Mouse (Mus musculus) layer of hippocampus, postnatal 14 days (tissue): ENCODE measurements around the gene Rai14. TPM values are rescaled to one million over a fixed set of nuclear protein-coding genes. Genes with fewer than 3 reads are reported as not detected.

ENCODE experiments used
- DNase-seq, 2 experiments: peaks; one replicate each; pipeline ENCODE4 v3.0.0; 2021 to 2022; ENCODE audit warnings: low spot score in 2 of 2, mixed read lengths in 1 of 2
- long read RNA-seq, 2 experiments: library from polyadenylated mRNA; stranded (forward); transcript quantifications; one replicate each; pipeline ENCODE4 v2.0.0; 2021
- total RNA-seq, 2 experiments: library from RNA; stranded (reverse); gene quantifications; 2 replicates each; pipeline ENCODE4 v1.2.3; 2021

Rai14 gene
- 1 to 10 TPM; 6.5 to 8.1 TPM for total RNA-seq
- long read RNA-seq, experiment 1, full-length matches to known transcripts: 3 of 6 reads
- long read RNA-seq, experiment 1, partial matches to known transcripts: 0 of 6 reads
- long read RNA-seq, experiment 1, other reads (novel, unspliced or antisense): 3 of 6 reads
- long read RNA-seq, experiment 2, partial matches to known transcripts: 0 of 3 reads
- long read RNA-seq, experiment 2, other reads (novel, unspliced or antisense): 3 of 3 reads

DNA sequence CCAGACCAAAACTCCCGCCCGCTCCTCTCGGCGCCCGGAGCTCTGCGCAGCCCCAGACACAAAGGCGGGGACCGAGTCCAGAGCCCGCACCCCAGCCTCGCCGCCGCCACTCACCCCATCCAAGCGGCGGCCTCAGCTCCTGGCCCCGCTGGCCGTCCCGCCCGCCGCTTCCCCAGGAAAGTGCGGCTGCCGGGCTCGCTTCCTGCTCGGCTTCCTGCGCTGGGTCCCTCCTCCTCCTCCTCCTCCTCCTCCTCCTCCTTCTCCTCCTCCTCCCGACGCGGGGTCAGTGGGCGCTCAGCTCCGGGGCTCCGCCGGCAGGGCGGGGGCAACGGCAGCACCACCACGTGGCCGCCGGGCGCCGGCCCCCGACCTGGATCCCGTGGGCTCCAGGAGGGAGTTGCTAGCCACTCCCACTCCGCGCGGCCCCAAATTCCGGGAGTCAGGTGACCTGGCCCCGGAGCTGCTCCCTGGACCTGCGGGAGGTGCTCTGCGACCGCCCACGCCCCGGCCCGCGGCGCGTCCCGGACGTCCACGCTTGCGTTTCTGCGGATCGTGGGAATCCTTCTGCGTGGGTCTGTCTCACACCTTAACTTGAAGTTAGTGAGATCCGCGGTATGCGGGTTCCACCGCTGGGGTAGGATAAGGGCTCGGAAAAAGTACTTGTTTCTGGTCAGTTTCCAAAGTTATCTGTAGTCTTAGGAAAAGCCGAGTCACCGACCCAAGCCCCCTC is at the start of gene Rai14:
Gene Rai14, minus strand, starts transcription at position 216 of the 730 bp plus-strand sequence.
- no peak for DNase-seq

DNA sequence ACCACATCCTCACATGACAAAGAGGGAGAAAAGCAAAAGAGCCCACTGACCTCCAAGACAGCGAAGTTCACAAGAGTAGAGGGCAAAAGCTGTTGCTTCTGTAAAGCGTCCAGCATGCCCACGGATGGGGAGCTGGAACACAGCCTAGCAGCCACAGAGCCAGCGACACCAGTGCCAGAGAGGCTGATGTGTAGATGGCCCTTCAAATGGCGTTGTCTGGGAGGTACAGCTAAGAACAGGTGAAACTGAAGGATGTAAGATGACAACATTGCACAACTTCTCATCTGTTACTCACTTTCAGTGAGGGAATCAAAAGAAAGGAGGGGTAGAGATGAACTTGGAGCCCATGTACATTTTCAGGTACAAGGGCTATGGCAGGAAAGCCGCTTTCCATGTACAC is 47.0 kb upstream of the Rai14 start:
- DNase-seq: no peak

DNA sequence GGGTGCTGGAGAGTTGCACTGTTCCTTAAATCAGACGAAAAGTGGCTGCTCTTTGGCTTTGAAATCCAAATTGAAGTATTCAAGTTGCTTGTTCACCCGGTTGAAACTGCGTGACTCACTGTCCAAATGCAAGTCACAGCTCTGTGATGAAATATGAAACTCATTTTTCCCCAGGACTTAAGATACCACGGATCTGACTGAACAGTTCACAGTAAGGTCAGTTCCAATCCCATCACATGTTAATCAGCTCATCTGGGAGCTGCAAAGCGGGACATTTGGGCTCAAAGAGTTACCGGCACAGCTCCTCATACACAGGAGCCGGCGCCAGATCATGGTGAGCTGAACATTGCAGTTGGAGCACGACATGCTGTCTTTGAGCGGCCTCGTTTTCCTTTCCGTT is 45.6 kb upstream of the Rai14 start:
- no peak for DNase-seq

DNA sequence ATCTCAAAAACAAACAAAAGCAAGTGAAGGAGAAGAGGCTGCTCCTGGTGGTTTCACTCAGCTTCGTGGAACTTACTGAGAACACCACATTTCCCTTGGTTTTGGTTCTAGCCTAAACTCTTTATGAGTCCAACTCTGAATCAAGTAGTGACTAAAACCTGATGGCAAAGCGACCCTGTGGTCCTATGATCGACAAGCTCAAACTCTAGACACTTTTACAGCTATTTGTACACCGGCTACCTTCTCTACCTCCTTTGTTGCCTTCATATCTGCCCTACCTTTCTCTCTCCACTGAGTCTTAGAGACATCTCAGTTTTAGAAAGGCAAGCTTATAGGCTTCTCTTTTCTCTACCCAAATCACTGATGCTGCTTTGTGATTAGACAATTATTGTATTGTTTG is 45.0 kb upstream of the Rai14 start:
- DNase-seq: no peak

DNA sequence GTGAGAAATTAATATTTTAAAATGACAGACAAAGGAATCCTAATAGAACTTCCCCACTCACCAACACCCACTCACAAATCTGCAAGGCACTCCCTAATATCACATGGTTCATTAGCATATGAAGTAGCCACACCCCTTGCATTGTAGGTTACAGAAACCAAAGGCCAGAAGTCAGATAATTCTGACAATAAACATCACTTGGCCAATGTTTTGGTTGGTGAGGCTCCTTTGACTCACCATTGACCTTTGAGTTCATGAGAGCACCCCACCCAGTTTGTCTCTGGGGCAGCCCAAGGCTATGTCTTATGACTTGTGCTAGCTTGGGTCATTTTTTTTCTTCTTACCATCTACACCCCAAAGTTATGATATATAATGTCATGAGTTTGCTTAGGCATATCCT is 44.4 kb upstream of the Rai14 start:
- DNase-seq: no peak

DNA sequence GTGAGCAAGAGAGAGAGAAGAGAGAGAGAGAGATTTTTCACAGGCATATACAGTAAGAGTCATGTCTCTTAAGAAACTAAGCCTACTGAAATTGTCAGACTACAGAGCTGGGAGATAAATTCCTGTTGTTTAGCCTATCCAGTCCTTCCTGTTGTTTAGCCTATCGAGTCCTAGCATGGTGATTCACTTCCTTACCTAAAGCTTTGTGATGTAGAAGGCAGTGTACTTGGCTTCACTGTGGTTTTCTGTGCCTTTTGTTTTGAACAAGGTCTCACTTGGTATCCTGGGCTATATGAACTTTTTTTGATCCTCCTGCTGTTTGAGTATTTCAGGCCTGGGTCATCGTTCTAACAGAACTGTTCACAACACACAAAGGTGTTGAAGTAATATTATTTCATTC is 36.7 kb upstream of the Rai14 start:
- no peak for DNase-seq

DNA sequence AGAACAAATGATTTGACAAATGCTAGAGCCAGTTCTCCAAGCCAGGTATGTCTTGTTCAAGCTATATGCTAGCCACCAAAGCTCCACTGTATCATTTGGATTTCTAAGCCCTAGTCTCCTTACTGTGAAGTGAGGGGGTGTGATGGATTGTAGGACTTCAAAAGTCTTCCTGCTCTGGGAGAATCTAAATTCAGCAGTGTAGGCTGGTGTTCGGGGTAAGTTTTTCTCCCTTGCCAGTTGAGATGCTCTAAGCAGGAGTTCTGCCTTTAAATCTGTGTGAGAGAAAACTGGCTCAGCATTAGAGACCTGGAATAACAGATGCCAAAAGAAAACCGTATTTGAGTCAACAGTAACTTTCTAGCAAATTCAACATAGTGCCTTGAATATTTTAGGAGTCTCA is 35.9 kb upstream of the Rai14 start:
- DNase-seq: no peak

DNA sequence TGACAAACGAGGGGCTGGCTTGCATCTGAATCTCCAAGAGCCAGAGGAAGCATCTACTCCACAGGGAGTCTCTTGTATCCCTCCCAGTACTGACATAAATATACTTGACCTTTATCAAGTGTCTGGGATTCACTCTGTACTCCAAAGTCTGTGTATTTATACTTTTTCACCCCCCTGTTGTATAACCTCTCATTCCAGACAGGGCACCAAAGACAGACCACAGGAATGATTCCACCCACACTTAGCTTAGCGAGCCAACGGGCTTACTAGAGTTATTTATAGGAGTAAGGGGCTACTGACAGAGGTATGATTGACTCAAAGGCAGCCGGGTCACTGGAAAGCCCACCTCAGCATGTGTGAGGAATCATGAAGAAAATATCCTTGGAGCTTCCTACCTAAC is 35.3 kb upstream of the Rai14 start:
- DNase-seq: no peak

DNA sequence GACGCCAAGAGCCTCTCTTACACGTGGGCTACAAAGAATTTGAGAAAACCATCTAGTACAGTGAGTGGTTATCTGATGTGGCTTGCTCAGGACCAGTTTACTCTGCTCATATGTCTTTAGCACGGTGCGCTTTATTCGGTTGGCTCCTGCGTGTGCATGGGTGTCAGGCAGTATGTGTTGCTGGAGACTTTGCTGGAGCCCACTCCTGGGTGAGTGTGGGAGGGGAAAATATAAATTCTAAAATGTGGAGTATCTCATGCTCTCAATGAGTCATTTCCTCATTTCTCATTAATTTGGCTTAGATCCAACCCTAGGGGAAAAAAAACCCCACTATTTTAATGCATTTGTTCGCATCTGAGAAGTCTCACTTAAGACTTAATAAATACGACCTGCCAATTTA is 33.2 kb upstream of the Rai14 start:
- DNase-seq: no peak

DNA sequence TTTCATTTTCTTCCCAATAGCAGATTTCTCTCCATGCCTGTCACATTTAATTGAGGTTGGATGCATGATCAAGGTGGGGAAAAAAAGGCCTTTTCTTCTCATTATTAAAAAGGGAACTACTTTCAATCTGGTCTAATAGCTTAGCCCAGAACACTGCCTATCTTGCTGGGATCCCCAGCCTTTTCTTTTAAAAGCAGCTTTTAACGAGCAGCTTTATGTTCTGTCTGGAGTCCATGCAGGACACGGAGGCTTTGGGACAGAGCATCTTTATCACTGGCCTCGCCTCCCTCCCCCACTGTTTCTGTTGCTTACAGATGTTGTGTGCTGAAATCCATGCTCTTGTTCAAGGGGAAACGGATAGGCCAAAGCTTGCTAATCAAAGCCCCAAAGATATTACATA is 32.8 kb upstream of the Rai14 start:
- DNase-seq: no peak

DNA sequence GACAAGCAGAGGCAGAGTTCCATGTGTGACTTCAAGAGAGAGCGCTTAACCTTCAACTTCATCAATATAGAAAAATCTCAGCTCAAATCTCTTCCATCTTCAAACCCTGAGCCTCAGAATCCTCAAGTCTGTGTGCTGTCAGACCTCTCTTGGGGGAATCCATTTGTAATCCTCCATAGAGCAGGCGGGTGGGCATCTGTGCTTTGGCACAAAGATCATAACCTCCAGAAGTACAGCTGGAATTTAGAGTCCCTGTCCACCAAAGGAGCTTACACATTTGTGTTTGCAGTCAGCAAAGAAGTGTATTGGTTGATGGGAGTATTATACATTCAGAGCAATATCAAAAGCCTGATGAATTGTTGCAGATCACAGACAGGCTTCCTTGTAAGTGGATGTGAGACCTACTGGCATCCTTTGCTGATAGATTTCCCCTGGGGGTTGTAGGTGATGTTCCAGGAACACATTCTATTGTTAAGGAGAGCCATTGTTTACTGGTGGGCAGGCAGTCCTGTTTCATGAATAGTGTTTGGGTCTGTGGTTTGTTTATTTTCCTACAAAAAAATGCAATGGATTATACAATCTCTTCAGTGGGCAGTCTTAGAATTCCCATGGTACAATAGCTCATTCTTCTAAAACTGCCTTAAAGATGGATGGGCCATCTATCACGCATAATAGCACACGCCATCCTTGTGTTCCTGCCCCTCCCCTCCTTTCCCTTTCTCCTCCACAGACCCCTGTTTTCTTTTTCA is 32.1 kb upstream of the Rai14 start:
- no peak for DNase-seq

DNA sequence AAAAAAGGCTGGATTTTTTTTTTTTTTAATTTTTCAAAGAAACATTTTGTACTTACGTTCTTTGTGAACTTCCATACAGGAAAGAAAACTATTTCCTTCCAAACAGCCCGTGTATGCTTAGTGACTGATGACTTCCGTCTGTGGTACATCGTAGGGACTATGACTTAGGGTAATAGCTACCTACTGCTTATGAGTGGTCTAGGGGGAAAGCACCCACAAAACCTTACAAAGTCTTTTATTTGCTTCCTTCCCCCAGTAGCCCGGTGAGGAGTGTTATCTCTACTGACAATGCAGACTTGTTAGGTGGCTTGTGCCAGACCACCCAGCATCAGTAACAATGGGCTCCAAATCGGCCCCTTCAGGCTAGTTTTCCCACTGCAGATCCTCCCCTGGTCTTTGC is 28.0 kb upstream of the Rai14 start:
- no peak for DNase-seq

DNA sequence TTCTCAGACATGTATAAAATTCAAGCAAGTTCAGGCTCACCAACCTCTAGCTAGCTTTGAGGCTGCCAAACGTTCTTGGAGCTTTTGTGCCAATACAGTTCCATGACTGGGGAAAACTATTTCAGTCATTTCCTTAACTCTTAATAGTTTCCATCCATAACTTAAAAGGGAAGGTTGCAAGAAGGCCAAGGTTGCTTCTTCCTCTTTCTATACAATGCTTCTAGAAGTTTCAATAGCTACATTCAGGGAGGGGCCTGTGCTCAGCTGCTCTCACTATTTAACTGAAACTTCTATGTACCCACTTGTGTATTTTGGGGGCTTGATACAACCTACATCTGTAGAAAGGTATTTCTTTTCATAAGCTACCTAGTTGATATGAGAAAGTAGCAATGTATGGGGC is 24.9 kb upstream of the Rai14 start:
- no peak for DNase-seq

DNA sequence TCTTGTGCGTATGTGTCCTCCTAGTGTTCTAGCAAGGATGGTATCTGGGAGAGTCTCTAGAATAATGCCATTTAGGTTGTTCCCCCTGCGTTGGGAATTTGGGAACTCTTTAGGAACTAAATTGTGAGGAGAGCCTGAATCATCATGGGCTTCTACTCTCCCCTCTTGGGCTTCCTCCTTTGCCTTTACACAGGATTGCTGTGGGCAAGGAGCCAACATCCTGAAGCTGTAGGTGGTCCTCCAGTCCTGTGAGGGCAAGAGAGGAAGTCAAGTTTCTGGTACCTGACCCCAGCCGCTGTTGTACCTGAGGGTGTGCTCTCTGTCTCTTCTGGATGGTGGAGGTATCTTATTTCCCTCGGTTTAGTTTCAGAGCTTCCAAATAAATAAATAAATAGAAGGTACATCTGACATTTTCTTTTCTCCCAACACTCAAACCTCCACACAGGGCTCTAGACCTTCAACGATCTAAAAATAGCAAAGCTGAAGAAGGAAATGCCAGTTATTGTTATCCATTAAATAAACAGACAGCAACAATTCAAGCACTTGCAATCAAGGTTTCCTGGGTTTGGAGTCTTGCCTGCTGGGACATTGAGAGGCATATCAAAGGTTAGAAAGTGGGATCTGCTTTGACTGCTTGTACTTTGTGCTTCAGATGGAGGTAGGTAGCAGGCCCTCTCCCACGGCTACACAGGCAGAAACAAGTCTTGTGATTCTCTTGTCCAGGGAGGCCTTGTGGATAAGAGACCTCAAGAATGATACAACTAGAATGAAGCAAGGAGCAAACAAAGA is 24.1 kb upstream of the Rai14 start:
- no peak for DNase-seq

DNA sequence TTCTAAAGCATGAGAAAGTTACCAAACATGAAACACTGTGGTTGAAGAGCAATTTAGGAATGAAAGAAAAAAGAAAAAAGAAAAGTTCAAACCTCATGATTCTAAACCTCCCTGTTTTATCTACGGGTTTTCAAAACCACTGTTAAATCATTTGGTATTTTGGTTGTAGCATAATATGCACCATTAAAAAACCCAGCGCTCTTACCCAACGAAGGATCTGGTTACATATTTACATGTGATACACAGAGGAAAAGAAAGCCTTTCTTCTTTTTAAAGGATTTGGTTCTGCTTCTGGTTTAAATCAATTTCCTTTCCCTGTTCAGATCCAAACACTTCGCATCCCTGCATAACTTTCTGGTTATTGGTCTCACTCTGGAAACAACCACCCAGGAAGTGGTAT is 21.5 kb upstream of the Rai14 start:
- DNase-seq: no peak

DNA sequence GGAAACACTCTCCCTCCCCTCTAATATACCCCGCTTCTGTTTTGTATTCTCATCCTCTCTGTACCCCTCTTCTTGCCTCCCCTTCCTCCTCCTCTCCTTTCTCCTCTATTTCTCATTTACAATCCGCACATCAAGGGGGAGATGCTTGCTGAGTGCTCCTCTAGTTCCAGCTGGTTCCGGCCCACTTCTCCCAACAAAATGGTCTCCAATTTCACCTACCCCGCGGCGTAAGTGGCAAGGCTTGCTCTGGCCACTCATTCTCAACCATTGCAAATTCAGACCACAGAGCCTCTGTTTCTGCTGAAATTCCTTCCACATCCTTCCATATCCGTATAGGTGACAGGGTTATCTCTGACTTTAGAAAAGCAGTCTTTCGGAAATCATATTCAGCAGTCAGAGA is 20.8 kb upstream of the Rai14 start:
- DNase-seq: no peak

DNA sequence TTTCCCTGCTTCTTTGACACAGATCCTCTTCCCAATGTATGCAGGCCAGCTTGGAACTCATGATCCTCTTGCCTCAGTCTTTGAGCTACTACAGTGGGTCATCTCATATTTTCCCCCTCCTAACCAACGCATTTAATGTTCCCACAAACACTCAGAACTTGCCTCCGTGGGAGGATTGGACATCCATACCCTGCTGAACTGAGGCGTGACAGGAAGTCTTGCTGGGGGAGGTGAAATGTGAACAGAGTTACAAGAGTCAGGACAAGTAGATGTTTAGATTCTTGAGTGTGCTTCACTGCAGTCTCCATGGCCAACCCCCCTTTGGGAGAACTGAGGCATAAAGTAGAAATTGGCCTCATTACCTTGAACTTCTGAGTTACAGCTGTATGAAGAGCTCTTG is 17.0 kb upstream of the Rai14 start:
- no peak for DNase-seq

DNA sequence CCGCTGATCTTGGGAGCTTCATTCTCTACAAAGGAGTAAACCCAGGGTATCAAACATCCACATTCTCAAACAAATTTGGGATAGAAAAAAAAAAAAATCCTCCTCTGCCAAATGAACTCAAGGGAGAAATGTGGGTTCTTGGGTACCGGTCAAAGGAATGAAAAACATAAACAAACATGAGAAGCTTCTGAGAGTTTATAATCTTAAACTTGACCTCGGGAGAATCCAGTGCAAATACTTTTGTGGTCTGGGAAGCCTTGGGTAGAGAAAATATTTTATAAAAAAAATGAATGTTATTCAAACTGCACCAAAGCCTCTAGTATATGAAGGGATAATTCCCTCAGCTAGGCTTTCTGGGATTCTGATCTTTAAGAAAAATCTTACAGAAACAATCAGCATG is 11.8 kb upstream of the Rai14 start:
- no peak for DNase-seq

DNA sequence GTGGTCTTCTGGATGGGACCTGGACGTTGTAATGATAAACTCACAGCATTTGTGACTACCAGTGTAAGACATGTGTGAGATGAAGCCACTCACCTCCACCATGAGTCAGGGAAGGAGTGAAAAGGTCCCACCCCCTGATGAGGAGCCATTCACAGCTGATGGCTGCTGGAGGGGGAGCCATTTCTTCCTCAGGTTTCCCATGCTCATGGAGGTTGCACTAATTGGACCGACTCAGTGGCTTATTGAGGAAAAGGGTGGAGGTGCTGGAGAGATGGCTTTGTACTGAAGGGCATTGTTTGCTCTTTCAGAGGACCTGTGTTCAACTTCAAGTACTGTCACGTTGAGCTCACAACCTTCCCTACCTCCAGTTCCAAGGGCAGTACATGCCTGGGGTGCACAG is 10.4 kb upstream of the Rai14 start:
- DNase-seq: no peak

DNA sequence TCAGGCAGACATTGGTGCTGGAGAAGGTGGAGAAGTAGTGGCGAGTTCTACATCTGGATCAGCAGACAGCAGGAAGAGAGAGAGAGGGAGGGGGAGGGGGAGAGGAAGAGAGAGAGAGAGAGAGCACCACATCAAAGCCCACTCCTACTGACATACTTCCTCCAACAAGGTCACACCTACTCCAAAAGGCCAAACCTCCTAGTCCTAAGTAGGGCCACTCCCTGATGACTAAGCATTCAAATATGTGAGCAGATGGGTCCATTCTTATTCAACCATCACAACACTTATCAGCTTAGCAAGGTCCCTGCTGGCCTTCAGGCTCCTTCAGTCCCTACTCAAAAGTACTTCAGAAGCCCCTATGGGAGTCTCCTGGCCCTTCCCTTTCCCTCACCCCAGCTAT is 9.1 kb upstream of the Rai14 start:
- DNase-seq: no peak

DNA sequence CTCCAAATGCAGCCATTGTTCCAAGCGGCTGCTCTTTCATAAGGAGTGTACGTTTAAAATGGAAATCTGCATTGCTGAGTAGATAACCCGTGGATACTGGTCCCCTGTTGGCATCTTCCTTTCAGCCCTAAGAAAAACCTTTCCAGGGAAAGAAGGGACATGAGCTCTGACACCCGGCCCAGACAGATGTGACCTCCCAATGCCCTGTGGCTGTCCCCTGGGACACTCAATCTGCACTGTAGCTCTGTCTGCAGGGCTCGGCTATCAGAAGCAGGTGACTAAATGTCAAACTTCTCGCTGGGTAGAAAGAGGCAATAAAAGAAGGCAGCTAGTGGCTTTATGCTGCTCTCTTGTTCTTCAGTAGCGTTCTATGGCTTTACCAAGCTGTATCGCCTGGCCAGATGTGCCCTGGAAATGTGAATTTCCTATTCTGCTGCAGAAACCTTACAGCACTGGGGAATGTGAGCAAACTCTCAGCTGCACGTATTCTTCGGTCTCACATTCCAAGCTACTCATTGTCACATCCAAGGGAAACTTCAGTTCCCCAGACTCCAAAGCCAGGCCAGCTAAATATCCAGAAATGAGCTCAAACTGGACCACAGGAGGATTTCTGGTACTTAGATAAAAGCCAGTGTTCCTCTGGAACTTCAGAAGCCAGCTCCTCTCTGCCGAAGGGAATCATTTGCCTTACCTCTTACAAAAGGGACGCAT is 8.4 kb upstream of the Rai14 start:
- no peak for DNase-seq
